Mouse (Mus musculus) limb, embryonic 14.5 days (tissue): ENCODE data around the gene Prdx2. TPM values are rescaled to one million over a fixed set of nuclear protein-coding genes. Genes with fewer than 3 reads are reported as not detected.
A peak's percentile ranks its signal among the peaks of the same experiment; 100 is the strongest.

Experiments used
- ATAC-seq: fragments of 200-750 bp; cut with Nextera tagmentation; 2 replicates; pipeline ENCODE4 v1.8.0; 2017; ENCODE audit warnings: low read depth, moderate number of reproducible peaks, moderate TSS enrichment; ENCODE audit not compliant: low FRiP score
- DNase-seq: peaks from one replicate; pipeline ENCODE4 v3.0.0-alpha.2; 2015; ENCODE audit warnings: low spot score
- H3K27ac ChIP-seq: fragments of 300-500 bp; sonication (generic); replicated peaks from 2 replicates; pipeline ENCODE4 v1.5.1; 2014; ENCODE audit warnings: low read depth, mild to moderate bottlenecking, low read length, moderate library complexity, mixed read lengths
- H3K27me3 ChIP-seq: fragments of 300-500 bp; sonication (generic); 2 replicates; pipeline ENCODE4 v1.6.1; 2014; ENCODE audit warnings: low read length, mixed read lengths; ENCODE audit not compliant: control insufficient read depth, insufficient read depth
- H3K36me3 ChIP-seq: fragments of 300-500 bp; sonication (generic); 2 replicates; pipeline ENCODE4 v1.6.1; 2014; ENCODE audit warnings: mild to moderate bottlenecking, low read length, moderate library complexity, mixed read lengths; ENCODE audit not compliant: control insufficient read depth, insufficient read depth
- H3K4me1 ChIP-seq: fragments of 300-500 bp; sonication (generic); 2 replicates; pipeline ENCODE4 v1.6.1; 2014; ENCODE audit warnings: antibody characterized with exemption, low read length, mixed read lengths; ENCODE audit not compliant: control insufficient read depth, insufficient read depth
- H3K4me2 ChIP-seq: fragments of 300-500 bp; sonication (generic); replicated peaks from 2 replicates; pipeline ENCODE4 v1.6.1; 2014; ENCODE audit warnings: low read depth, mild to moderate bottlenecking, low read length, moderate library complexity; ENCODE audit not compliant: severe bottlenecking
- H3K4me3 ChIP-seq: fragments of 300-500 bp; sonication (generic); replicated peaks from 2 replicates; pipeline ENCODE4 v1.5.1; 2014; ENCODE audit warnings: low read length
- H3K9ac ChIP-seq: fragments of 300-500 bp; sonication (generic); 2 replicates; pipeline ENCODE4 v1.6.1; 2014; ENCODE audit warnings: mild to moderate bottlenecking, low read depth, low read length, moderate library complexity; ENCODE audit not compliant: severe bottlenecking
- H3K9me3 ChIP-seq: fragments of 300-500 bp; sonication (generic); 2 replicates; pipeline ENCODE4 v1.6.1; 2016; ENCODE audit warnings: low read length; ENCODE audit not compliant: control insufficient read depth
- POLR2A ChIP-seq: fragments of 200-500 bp; IDR thresholded peaks from 2 replicates; pipeline ENCODE4 v1.8.0; 2012; ENCODE audit warnings: inconsistent platforms, mild to moderate bottlenecking, moderate library complexity, borderline replicate concordance; ENCODE audit not compliant: insufficient read depth, insufficient read length; ENCODE audit errors: extremely low read depth
- WGBS: fragments of 180-500 bp; shearing (Covaris S2); extraction: QIAGEN DNeasy Blood & Tissue Kit; methylation state at CpG from one replicate; pipeline ENCODE4 v1.1.7; 2014; 5-methylcytosine and 5-hydroxymethylcytosine counted together
- polyA plus RNA-seq, 2 experiments: library from polyadenylated mRNA; depleted of rRNA in 1 of 2; stranded (reverse) in 1 of 2; unstranded in 1 of 2; fragments of >200 nt; fragmentation: Nextera tagmentation in 1 of 2; extraction: Ambion mirVana in 1 of 2; gene quantifications; 2 replicates each; pipeline versions ENCODE4 v1.2.1 to v1.2.3; 2012 to 2014

The Prdx2 gene
- polyA plus RNA-seq, 2 experiments = 405 to 839 TPM

DNA sequence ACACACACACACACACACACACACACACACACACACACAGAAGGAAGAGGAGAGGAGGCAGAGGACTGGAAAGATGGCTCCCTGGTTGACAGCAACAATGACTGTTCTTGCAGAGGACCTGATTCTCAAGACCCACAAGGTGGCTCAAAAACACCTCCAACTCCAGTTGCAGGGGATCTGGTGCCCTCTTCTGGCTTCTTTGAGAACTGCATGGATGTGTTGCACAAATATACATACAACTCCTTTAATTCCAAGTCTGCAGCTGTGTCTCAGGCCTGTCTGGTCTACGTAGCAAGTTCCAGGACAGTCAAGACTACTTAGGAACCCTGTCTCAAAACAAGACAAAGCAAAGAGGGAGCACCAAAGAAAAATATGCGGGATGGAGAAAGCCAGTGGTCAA, 12.6 kb upstream of the Prdx2 start:
- H3K9me3 ChIP-seq = no peaks in the 10 kb centered on the region
- H3K4me3 ChIP-seq = no peak overlapping the region
- H3K9ac ChIP-seq = no peak overlapping the region
- H3K4me2 ChIP-seq = no peak overlapping the region
- H3K36me3 ChIP-seq = peaks cover 17% of the 10 kb centered on the region
- no peaks in the 10 kb centered on the region for H3K4me1 ChIP-seq
- no peak for TF ChIP-seq POLR2A
- ATAC-seq = no peak
- WGBS = 54% methylated on average over 2 of the region's 2 CpGs
- peaks cover 3% of the 10 kb centered on the region; the same call in 1 of the 2 replicates for H3K27me3 ChIP-seq
- DNase-seq = peak; percentile 43
- no peak overlapping the region for H3K27ac ChIP-seq

DNA sequence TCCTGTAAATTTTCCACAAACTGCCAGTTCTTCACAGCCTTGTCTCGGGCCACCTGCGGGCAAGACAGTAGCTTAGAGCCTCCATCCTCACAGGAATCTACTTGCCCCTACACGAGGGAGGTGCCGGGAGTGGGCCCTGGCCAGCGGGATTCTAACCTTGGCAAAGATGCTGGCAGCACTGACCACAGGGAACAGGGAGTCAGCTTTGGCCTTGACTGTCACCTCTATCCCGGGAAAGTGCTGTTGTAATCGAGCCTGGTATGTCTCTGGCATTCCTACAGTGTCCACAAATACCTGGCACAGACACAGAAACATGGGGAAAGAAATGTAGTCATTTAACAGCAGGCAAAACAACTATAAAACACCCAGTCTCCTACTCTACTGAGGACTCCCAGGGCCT, 9.6 kb upstream of the Prdx2 start:
- Histone ChIP-seq H3K4me1 (no peaks in the 10 kb centered on the region), H3K27ac (no peak overlapping the region), H3K9ac (no peak overlapping the region), H3K4me3 (no peak overlapping the region), H3K36me3 (peaks cover 22% of the 10 kb centered on the region), H3K9me3 (no peaks in the 10 kb centered on the region), H3K4me2 (no peak overlapping the region), H3K27me3 (no peaks in the 10 kb centered on the region)
- DNase-seq (no peak), ATAC-seq (no peak)
- no peak for TF ChIP-seq POLR2A
- 90% methylated on average over 7 of the region's 7 CpGs for WGBS

DNA sequence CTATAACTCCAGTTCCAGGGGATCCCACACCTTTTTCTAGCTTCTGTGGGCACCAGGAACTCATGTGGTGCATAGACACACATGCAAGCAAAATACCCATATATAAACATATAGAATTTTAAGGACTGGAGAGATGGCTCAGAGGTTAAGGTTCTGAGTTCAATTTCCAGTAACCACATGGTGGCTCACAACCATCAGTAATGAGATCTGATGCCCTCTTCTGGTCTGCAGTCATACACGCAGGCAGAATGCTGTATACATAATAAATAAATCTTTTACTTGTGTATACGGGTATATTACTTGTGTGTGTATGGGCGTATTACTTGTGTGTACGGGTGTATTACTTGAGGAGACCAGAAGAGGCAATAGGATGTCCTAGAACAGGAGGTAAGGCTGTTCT, 5.4 kb upstream of the Prdx2 start:
- no peak overlapping the region for H3K9ac ChIP-seq
- H3K4me2 ChIP-seq = no peak overlapping the region
- H3K36me3 ChIP-seq = peaks cover 13% of the 10 kb centered on the region
- no peaks in the 10 kb centered on the region for H3K27me3 ChIP-seq
- WGBS = 90% methylated on average over 4 of the region's 4 CpGs
- DNase-seq (no peak), ATAC-seq (no peak)
- TF ChIP-seq POLR2A = no peak
- H3K4me3 ChIP-seq = no peak overlapping the region
- peaks cover 17% of the 10 kb centered on the region for H3K4me1 ChIP-seq
- H3K9me3 ChIP-seq = no peaks in the 10 kb centered on the region
- no peak overlapping the region for H3K27ac ChIP-seq

DNA sequence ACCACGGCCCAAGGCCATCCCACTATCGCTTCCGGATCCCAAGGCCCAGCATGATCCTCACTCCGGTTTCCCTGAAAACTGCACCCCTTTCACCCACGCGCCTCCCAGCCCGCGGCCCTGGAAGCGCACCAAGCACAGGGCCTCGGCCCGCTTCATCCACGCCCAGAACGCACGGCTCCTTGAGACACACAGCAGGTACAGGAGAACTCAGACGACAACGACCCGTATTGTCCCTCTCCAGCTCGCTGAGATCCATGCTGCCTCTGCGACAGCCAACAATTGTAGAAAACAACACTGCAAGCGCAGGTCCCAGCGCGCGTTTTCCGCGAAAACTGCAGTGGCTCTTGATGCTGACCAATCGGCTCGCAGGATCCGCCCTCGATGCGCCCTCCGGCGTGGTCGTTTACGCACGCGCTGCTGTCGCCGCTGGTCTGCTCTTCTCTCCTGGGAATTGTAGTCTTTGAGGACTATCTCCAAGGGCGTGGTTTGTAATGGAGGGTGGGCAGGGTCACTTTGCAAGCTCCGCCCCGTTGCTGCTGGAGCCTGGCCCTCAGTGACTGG, 3.6 kb upstream of the Prdx2 start:
- ATAC-seq = peak; percentile 81
- Histone ChIP-seq H3K4me3 (peak overlapping the region; percentile 49), H3K4me1 (peaks cover 22% of the 10 kb centered on the region), H3K36me3 (peaks cover 11% of the 10 kb centered on the region), H3K27me3 (no peaks in the 10 kb centered on the region), H3K27ac (no peak overlapping the region), H3K4me2 (peak overlapping the region; percentile 60), H3K9me3 (no peaks in the 10 kb centered on the region), H3K9ac (peak overlapping the region; percentile 48)
- DNase-seq = peak; percentile 96
- WGBS = under 1% methylated on average over 41 of the region's 41 CpGs
- TF ChIP-seq POLR2A = 0 out of 2 replicates have a peak, but pooled peaks have one; percentile 8

DNA sequence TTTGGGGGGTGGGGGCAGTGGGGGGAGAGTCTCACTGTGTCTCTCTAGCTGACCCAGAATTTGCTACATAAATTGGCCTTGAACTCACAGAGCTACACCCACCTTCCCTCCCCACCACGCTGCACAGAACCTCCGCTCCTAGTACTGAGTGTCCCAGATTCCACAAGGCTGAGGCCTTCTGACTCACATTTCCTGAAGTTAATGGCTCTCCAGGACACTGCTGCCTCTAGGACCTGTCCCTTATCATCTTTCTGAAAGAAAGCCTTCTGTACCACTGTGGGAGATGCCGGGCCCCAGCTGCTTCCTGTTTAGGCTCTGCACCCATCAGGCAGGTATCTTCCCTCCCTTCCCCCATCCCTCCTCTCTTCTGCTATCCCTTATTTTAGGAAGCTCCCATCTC, 2.8 kb upstream of the Prdx2 start:
- Histone ChIP-seq H3K27ac (no peak overlapping the region), H3K4me1 (peaks cover 27% of the 10 kb centered on the region), H3K36me3 (peaks cover 14% of the 10 kb centered on the region), H3K9me3 (no peaks in the 10 kb centered on the region), H3K4me3 (peak overlapping the region; percentile 49; the same call in 1 of the 2 replicates), H3K4me2 (peak overlapping the region; percentile 60), H3K9ac (no peak overlapping the region), H3K27me3 (no peaks in the 10 kb centered on the region)
- ATAC-seq = no peak
- DNase-seq = no peak
- TF ChIP-seq POLR2A = no peak
- 44% methylated on average over 3 of the region's 3 CpGs for WGBS
